Mouse (Mus musculus) megakaryocyte, embryonic 14.5 days (primary cell): ENCODE measurements around the gene Ppp1r32.

ENCODE experiments used
- FLI1 ChIP-seq: IDR thresholded peaks from 2 replicates; pipeline ENCODE4 v1.6.1; 2012; ENCODE audit warnings: low read length, inconsistent platforms, mixed read lengths
- GATA1 ChIP-seq: IDR thresholded peaks from 3 replicates; pipeline ENCODE4 v1.6.1; 2012; ENCODE audit warnings: mixed read lengths, low read length, inconsistent platforms, borderline replicate concordance

- TF ChIP-seq GATA1 (no peak), FLI1 (no peak)
Observed at GRCm38 (mm10) chr19:10425484-10426270, 57.1 kb downstream of the Ppp1r32 start.
